Mouse (Mus musculus): Measurements from ENCODE around the gene AI661453.

AI661453 gene

GRCm38 (mm10) chr17:47465016-47465415, 28.6 kb downstream of the AI661453 start:
- DNase-seq (ENCODE audit: low read depth in 1 of 2, low spot score in 2 of 2), result no peak

- DNase-seq (ENCODE audit: low read depth in 1 of 2, low spot score in 2 of 2), result no peak
These were observed 29.9 kb downstream of the AI661453 start for GRCm38 (mm10) chr17:47466284-47466683.

- no peak for DNase-seq (ENCODE audit: low read depth in 1 of 2, low spot score in 2 of 2)
These were observed 31.2 kb downstream of the AI661453 start for GRCm38 (mm10) chr17:47467659-47468058.

- DNase-seq (ENCODE audit: low read depth in 1 of 2, low spot score in 2 of 2), result no peak
These were observed 31.6 kb downstream of the AI661453 start for GRCm38 (mm10) chr17:47468063-47468462.

GRCm38 (mm10) chr17:47468466-47468865, 32.1 kb downstream of the AI661453 start:
- DNase-seq (ENCODE audit: low read depth in 1 of 2, low spot score in 2 of 2), result no peak

GRCm38 (mm10) chr17:47469642-47470041, 33.2 kb downstream of the AI661453 start:
- no peak for DNase-seq (ENCODE audit: low read depth in 1 of 2, low spot score in 2 of 2)

- no peak for DNase-seq (ENCODE audit: low read depth in 1 of 2, low spot score in 2 of 2)
These were observed 33.7 kb downstream of the AI661453 start for GRCm38 (mm10) chr17:47470121-47470520.

GRCm38 (mm10) chr17:47470686-47471085, 34.3 kb downstream of the AI661453 start:
- DNase-seq (ENCODE audit: low read depth in 1 of 2, low spot score in 2 of 2), result no peak

- no peak for DNase-seq (ENCODE audit: low read depth in 1 of 2, low spot score in 2 of 2)
These were observed 36.3 kb downstream of the AI661453 start for GRCm38 (mm10) chr17:47472435-47473350.

GRCm38 (mm10) chr17:47473434-47473974, 37.1 kb downstream of the AI661453 start:
- DNase-seq (ENCODE audit: low read depth in 1 of 2, low spot score in 2 of 2), result peak in 1 of 2 experiments; percentile 32

GRCm38 (mm10) chr17:47474250-47474649, 37.8 kb downstream of the AI661453 start:
- no peak for DNase-seq (ENCODE audit: low read depth in 1 of 2, low spot score in 2 of 2)

- DNase-seq (ENCODE audit: low read depth in 1 of 2, low spot score in 2 of 2), result no peak
These were observed 38.8 kb downstream of the AI661453 start for GRCm38 (mm10) chr17:47475181-47475580.

GRCm38 (mm10) chr17:47475714-47476113, 39.3 kb downstream of the AI661453 start:
- no peak for DNase-seq (ENCODE audit: low read depth in 1 of 2, low spot score in 2 of 2)

- DNase-seq (ENCODE audit: low read depth in 1 of 2, low spot score in 2 of 2), result no peak
These were observed 43.5 kb downstream of the AI661453 start for GRCm38 (mm10) chr17:47479887-47480286.

- DNase-seq (ENCODE audit: low read depth in 1 of 2, low spot score in 2 of 2), result peak in 1 of 2 experiments; percentile 26
These were observed 46.0 kb downstream of the AI661453 start for GRCm38 (mm10) chr17:47482401-47482800.

- no peak for DNase-seq (ENCODE audit: low read depth in 1 of 2, low spot score in 2 of 2)
These were observed 48.0 kb downstream of the AI661453 start for GRCm38 (mm10) chr17:47484241-47484921.

GRCm38 (mm10) chr17:47484993-47485392, 48.6 kb downstream of the AI661453 start:
- no peak for DNase-seq (ENCODE audit: low read depth in 1 of 2, low spot score in 2 of 2)

GRCm38 (mm10) chr17:47485791-47486190, 49.4 kb downstream of the AI661453 start:
- no peak for DNase-seq (ENCODE audit: low read depth in 1 of 2, low spot score in 2 of 2)

GRCm38 (mm10) chr17:47490791-47491190, 54.4 kb downstream of the AI661453 start:
- no peak for DNase-seq (ENCODE audit: low read depth in 1 of 2, low spot score in 2 of 2)

GRCm38 (mm10) chr17:47492731-47493130, 56.3 kb downstream of the AI661453 start:
- no peak for DNase-seq (ENCODE audit: low read depth in 1 of 2, low spot score in 2 of 2)

- DNase-seq (ENCODE audit: low read depth in 1 of 2, low spot score in 2 of 2), result no peak
These were observed 57.2 kb downstream of the AI661453 start for GRCm38 (mm10) chr17:47493653-47494052.

- DNase-seq (ENCODE audit: low read depth in 1 of 2, low spot score in 2 of 2), result no peak
These were observed 57.7 kb downstream of the AI661453 start for GRCm38 (mm10) chr17:47494132-47494531.

All from monocyte, adult 2 months (primary cell).